Mouse (Mus musculus) cortical plate, adult 2 months (tissue): ENCODE measurements around the gene Fat1. TPM values are rescaled to one million over a fixed set of nuclear protein-coding genes. Genes with fewer than 3 reads are reported as not detected.

Source experiments
- H3K27ac ChIP-seq: fragments of 200-500 bp; 2 replicates; pipeline ENCODE4 v1.5.1; 2012; ENCODE audit warnings: low read length, control low read depth, inconsistent platforms; ENCODE audit not compliant: insufficient read depth
- H3K4me1 ChIP-seq: fragments of 200-500 bp; 2 replicates; pipeline ENCODE4 v1.6.1; 2011; ENCODE audit warnings: low read length; ENCODE audit not compliant: control insufficient read depth, insufficient read depth
- H3K4me3 ChIP-seq: fragments of 200-500 bp; 2 replicates; pipeline ENCODE4 v1.5.1; 2011; ENCODE audit warnings: mild to moderate bottlenecking, low read length, control low read depth; ENCODE audit not compliant: insufficient read depth
- CTCF ChIP-seq: fragments of 200-500 bp; IDR thresholded peaks from 2 replicates; pipeline ENCODE4 v1.5.1; 2011; ENCODE audit warnings: mild to moderate bottlenecking, control low read depth, low read length; ENCODE audit not compliant: insufficient read depth; ENCODE audit errors: extremely low read depth
- POLR2A ChIP-seq: fragments of 200-500 bp; IDR thresholded peaks from 2 replicates; pipeline ENCODE4 v1.6.1; 2011; ENCODE audit warnings: mild to moderate bottlenecking, low read length, control low read depth; ENCODE audit not compliant: insufficient read depth; ENCODE audit errors: extremely low read depth
- polyA plus RNA-seq: library from polyadenylated mRNA; depleted of rRNA; stranded (reverse); fragments of >200 nt; gene quantifications from 2 replicates; pipeline ENCODE4 v1.2.3, GENCODE M21; 2012; rRNA removed

The Fat1 gene
- polyA plus RNA-seq = 17.4 and 18.9 TPM in 2 replicates

DNA sequence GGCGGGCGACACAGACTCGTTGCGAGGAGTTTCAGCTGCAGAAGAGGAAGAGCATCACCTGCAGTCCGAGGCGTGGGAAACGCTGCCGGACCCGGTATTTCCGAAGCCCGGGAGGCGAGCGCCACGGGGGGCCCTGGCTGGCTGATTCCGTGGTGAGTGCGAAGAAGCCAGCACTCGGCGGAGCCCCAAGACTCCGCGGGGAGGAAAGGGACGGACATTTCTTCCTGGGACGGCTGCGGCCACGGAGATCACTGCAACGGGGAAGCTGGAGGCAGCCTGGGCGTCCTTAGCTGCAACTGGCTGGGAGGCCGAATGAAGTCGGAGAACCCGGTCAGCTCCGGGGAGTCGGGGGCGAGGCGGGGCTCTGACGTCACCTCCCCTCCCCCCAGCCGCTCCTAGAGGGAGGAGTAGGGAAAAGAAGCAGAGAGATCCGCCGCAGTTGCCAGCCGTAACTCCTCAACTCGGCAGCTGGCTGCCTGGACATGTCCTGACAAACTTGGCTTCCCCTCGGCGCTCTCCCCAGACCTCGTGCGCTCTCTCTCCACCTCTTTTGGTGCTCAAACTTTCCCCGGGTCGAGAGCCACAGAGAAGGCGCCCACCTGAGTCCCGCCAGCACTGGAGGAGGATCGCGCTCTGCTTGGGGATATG is at the start of gene Fat1:
Fat1 (plus strand) TSS at position 598 of the 648 bp plus-strand sequence.
- H3K4me1 ChIP-seq = no peaks in the 10 kb centered on the region
- H3K4me3 ChIP-seq = peak within 1 kb of the TSS; percentile 90
- H3K27ac ChIP-seq = peak within 1 kb of the TSS; percentile 40; the same call in 1 of the 2 replicates
- no peak for TF ChIP-seq CTCF
- peak; percentile 54; the same call in 1 of the 2 replicates for TF ChIP-seq POLR2A

DNA sequence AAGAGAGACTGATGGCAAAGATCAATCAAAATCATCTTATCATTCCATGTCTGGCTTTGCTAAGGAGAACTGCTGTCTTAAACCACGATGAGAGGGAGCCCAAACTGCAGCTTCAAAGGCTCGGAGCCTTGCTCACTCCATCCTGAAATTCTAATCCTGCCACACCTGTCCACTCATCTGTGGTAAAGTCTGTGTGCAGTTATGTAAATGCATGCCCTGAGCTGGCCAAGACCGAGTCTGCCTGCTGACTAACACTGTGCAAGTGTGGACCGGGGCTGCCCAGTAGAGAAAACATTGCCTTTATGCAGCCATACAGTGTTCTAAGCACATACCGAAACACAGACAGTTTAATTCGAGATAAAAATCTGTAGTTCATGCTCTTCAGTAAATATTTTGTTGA is 40.6 kb upstream of the Fat1 start:
- Histone ChIP-seq H3K27ac (no peak overlapping the region), H3K4me1 (no peaks in the 10 kb centered on the region), H3K4me3 (no peak overlapping the region)
- TF ChIP-seq CTCF (no peak), POLR2A (no peak)

DNA sequence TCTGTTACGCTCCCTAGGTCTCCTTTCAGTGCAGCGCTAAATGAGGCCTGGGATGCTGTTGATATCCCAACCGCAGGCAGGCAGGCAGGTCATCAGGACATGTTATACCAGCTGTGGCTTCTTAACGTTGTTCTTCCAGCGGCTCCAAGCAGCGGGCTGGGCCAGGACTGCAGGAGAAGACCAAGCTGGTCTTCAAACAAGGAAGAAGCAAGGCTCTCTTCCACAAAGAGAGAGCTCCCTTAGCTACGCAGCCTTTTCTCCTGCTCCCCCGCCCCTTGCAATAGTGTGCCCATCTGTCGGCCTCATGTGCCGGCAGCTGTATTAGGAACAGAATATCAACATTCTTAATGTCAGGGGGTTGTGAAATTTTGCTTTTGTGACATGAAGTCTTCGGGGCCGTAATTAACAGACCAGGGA is 35.7 kb upstream of the Fat1 start:
- Histone ChIP-seq H3K27ac (no peak overlapping the region), H3K4me3 (no peak overlapping the region), H3K4me1 (no peaks in the 10 kb centered on the region)
- TF ChIP-seq POLR2A = no peak

DNA sequence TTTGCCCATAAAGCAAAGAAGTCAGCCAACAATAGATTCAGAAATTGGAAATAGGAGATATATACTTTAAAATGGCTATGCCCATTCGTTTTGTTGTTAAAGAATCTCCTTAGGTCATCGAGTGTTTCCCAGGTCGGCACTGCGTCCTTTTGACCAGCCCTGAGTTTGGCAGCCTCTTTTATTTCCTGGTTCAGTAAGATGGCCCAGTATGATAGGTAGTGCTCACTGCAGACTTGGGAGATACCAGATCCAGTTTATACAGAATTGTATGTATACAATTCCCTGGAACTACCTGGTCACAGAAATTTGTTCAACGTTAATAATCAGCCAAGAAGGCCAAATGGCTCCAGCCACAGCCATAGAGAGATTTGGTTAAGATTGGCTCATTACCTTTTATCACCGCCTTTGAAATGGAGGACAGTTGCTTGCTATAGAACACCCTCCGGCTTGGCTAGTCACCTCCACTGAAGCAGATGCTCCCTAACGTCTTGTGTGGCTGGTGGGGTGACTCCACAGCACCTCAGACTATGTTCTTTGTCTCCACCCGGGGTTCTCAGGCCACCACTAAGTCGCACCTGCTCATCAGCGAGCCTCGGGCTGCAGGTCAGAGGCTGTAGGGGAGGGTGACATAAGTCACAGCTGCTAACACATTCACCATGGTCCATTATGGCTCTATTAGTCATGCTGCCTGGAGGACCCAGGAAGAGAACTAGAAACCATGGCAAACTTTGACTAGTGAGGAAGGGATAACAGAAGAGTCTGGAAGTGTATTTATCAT is 23.9 kb upstream of the Fat1 start:
- Histone ChIP-seq H3K4me1 (no peaks in the 10 kb centered on the region), H3K4me3 (no peak overlapping the region), H3K27ac (no peak overlapping the region)
- TF ChIP-seq CTCF (no peak), POLR2A (no peak)

DNA sequence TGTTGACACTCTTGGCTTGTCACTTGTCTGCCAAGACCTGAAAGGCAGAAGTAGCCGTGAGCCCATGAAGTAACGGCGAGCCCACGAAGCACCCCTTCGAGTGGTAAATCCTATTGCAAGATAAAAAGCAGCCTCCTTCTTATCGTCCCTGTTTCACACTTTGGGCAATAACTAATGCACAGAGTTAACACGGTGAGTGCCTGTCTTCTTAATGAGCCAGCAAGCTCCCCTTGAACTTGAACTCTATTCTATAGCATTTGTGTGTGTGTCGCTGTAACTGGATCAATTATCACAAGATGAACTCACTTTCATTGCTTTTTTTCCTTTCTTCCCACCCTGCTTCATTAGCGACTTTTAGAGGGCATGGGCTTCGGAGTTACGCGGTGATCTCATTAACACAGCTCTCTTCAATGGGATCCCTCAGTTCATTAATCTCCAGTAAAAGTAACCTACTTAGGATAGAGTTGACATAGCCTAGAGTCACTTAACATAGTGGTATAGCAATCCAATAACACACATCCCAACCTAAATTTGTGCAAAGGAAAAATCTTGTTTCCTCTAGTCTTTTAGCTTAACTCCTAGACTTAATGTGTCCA is 15.7 kb upstream of the Fat1 start:
- H3K27ac ChIP-seq = no peak overlapping the region
- H3K4me3 ChIP-seq = no peak overlapping the region
- H3K4me1 ChIP-seq = no peaks in the 10 kb centered on the region
- TF ChIP-seq POLR2A (no peak), CTCF (no peak)

DNA sequence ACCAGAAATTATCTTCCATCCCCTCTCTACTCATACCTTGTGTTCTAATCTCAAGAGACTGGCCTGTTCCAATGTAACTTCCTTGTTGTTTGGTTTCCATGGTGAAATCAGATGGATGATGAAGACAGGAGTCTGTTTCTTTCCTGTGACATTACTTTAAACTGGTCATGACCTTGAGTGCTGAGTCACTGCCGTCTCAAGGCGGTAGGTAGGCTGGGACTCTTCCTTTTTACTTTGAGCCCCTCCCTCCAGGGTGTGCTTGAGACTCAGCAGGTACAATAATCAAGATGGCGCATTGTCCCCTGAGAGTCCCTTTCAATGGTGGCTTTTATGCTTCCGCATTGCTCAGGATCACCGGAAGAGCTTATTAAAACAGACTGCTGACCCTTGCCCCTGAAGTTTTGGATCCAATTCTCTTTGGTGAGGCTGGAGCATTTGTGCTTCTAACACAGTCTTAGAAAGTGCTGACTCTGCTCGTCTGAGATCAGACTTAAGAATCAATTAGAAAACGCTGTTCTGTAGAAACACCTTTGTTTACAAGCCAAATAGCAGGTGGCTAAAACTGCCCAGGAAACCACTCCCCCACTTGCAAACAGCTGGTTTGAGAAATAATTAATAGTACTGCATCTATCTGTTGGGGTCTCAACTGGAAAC is 14.7 kb upstream of the Fat1 start:
- H3K27ac ChIP-seq = no peak overlapping the region
- H3K4me3 ChIP-seq = no peak overlapping the region
- no peak for TF ChIP-seq POLR2A
- TF ChIP-seq CTCF = no peak
- no peaks in the 10 kb centered on the region for H3K4me1 ChIP-seq

DNA sequence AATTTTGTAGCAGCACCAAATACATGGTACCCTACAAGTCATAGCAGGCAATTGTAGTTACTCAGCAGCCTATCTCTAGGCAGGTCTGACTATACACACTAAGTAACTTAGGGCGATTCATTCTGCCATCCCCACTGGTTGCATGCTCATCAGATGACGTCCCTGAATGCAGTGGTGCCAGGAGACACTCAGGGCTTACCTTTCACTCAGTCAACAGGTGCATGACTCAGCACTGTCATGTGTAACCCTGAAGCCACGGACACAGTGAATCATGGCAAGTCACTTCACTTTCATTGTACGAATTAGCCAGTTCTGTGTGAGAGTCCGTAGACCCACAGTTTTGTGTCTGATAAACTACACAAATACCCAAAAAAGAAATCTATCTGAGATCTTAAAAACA is 10.3 kb upstream of the Fat1 start:
- Histone ChIP-seq H3K4me1 (no peaks in the 10 kb centered on the region), H3K4me3 (no peak overlapping the region), H3K27ac (no peak overlapping the region)
- TF ChIP-seq POLR2A (no peak), CTCF (no peak)

DNA sequence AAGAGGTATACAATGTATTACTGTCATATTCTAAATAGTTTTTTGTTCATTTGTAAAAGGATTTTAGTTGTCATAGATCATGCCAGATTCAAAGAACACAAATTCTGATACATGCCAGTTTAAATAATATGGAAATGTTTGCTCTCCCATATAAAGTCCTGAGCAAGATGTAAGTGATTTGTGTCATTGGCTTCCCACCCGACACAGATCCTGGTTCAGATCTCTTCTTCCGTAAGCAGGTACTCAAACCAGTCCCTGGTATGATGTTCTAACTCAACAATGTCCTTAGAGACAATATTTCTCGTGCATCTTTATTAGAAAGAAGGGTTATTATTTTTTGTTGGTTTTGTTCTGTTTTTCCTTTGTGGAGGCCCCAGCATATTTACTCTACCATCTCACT is 5.2 kb upstream of the Fat1 start:
- no peak for TF ChIP-seq CTCF
- TF ChIP-seq POLR2A = no peak
- Histone ChIP-seq H3K27ac (no peak overlapping the region), H3K4me3 (no peak overlapping the region), H3K4me1 (no peaks in the 10 kb centered on the region)

DNA sequence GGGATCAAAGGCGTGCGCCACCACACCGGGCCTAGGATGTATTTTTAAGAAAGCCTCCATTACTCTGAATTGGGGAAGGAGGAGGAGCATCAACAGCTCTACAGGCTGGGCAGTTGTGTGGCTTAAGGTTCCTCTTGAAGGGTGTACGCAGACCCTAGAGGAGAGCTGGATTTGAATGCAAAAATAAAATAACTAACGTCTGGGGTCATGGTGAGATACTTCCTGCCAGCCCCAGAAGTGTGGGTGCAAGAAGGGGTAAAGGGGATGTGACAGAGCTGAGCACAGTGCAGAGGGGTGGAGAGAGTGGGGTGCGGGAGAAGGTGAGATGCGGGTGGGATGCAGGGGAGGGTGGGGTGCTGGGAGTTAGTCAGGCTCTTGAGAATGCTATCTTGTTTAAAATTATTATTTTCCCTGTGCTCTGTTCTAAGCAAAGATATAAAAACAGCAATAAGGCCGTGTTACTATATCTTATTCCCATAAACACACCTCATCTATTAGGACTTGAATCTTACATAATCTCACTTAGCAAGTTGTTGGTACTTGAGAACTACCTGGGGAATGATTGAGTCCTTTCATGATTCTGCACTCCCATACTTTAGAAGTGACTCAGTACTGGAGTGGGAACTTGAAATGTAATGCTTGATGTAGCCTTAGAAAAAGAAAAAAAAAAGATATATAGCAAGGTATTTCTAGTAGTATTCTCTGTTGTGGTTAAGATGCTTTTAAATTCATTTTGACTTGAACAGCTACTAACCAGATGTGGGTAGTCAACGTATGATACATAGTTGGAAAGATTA is 2.5 kb upstream of the Fat1 start:
- Histone ChIP-seq H3K4me1 (no peaks in the 10 kb centered on the region), H3K27ac (no peak overlapping the region), H3K4me3 (no peak overlapping the region)
- no peak for TF ChIP-seq CTCF
